Mouse (Mus musculus): ENCODE results near the gene Hells. TPM values are rescaled to one million over a fixed set of nuclear protein-coding genes. Genes with fewer than 3 reads are reported as not detected.

Hells gene
- polyA plus RNA-seq, 1 experiment: 2.2 TPM

DNA sequence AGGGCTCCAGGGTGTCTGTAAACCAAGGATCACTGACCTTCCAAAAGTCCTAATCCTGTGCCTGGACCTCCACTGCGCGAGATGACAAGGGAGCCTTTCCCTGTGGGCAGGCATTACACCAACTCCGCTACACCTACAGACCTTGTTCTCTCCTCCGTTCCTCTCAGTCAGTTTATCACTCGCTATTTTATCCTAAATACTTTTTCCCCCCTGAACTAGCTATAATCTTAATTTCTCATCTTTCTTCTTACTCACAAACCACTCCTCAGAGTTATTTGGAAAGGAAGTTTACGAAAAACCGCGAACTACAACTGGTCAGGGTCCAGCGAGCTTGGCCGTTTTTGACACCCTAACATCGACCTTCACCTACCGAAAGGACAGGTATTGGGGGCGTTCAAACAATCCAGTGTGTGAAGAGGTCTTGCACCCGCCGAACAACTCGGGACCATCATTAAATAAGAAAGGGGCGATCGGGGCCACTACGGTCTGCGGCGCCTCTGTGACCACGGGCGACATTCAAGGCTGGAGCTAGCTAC, 395 bp upstream of the Hells start:
- TF ChIP-seq CTCF (IDR thresholded peaks at IDR 0.05; ENCODE audit: extremely low read depth, insufficient read depth, low read length) (no peak), POLR2A (IDR thresholded peaks at IDR 0.05; ENCODE audit: extremely low read depth, insufficient read depth, low read length) (no peak)
- peak overlapping the region; percentile 53 for H3K4me3 ChIP-seq (ENCODE audit: insufficient read depth, low read length)
- H3K27ac ChIP-seq (ENCODE audit: insufficient read depth, low read length): no peak overlapping the region
- H3K4me1 ChIP-seq (ENCODE audit: control insufficient read depth, insufficient read depth, low read length): peaks cover 2% of the 10 kb centered on the region; the same call in 1 of the 2 replicates

- Histone ChIP-seq H3K27ac (ENCODE audit: insufficient read depth, low read length) (no peak overlapping the region), H3K4me3 (ENCODE audit: insufficient read depth, low read length) (peak overlapping the region; percentile 53; the same call in 1 of the 2 replicates), H3K4me1 (ENCODE audit: control insufficient read depth, insufficient read depth, low read length) (peaks cover 2% of the 10 kb centered on the region; the same call in 1 of the 2 replicates)
- TF ChIP-seq POLR2A (IDR thresholded peaks at IDR 0.05; ENCODE audit: extremely low read depth, insufficient read depth, low read length): no peak
- no peak for TF ChIP-seq CTCF (IDR thresholded peaks at IDR 0.05; ENCODE audit: extremely low read depth, insufficient read depth, low read length)
Measured at GRCm38 (mm10) chr19:38931566-38931890, 813 bp downstream of the Hells start.

GRCm38 (mm10) chr19:38944590-38945307, 14.0 kb downstream of the Hells start:
- H3K4me1 ChIP-seq (ENCODE audit: control insufficient read depth, insufficient read depth, low read length): no peaks in the 10 kb centered on the region
- TF ChIP-seq CTCF (IDR thresholded peaks at IDR 0.05; ENCODE audit: extremely low read depth, insufficient read depth, low read length) (no peak), POLR2A (IDR thresholded peaks at IDR 0.05; ENCODE audit: extremely low read depth, insufficient read depth, low read length) (no peak)
- no peak overlapping the region for H3K4me3 ChIP-seq (ENCODE audit: insufficient read depth, low read length)
- no peak overlapping the region for H3K27ac ChIP-seq (ENCODE audit: insufficient read depth, low read length)

- no peak for TF ChIP-seq CTCF (IDR thresholded peaks at IDR 0.05; ENCODE audit: extremely low read depth, insufficient read depth, low read length)
- no peak for TF ChIP-seq POLR2A (IDR thresholded peaks at IDR 0.05; ENCODE audit: extremely low read depth, insufficient read depth, low read length)
- Histone ChIP-seq H3K4me1 (ENCODE audit: control insufficient read depth, insufficient read depth, low read length) (no peaks in the 10 kb centered on the region), H3K4me3 (ENCODE audit: insufficient read depth, low read length) (no peak overlapping the region), H3K27ac (ENCODE audit: insufficient read depth, low read length) (no peak overlapping the region)
Measured at GRCm38 (mm10) chr19:38970741-38971140, 40.0 kb downstream of the Hells start.

GRCm38 (mm10) chr19:38972581-38972980, 41.9 kb downstream of the Hells start:
- no peak overlapping the region for H3K27ac ChIP-seq (ENCODE audit: insufficient read depth, low read length)
- H3K4me3 ChIP-seq (ENCODE audit: insufficient read depth, low read length): no peak overlapping the region
- TF ChIP-seq POLR2A (IDR thresholded peaks at IDR 0.05; ENCODE audit: extremely low read depth, insufficient read depth, low read length): no peak
- no peak for TF ChIP-seq CTCF (IDR thresholded peaks at IDR 0.05; ENCODE audit: extremely low read depth, insufficient read depth, low read length)
- H3K4me1 ChIP-seq (ENCODE audit: control insufficient read depth, insufficient read depth, low read length): no peaks in the 10 kb centered on the region

GRCm38 (mm10) chr19:38973666-38974065, 43.0 kb downstream of the Hells start:
- TF ChIP-seq POLR2A (IDR thresholded peaks at IDR 0.05; ENCODE audit: extremely low read depth, insufficient read depth, low read length): no peak
- H3K4me1 ChIP-seq (ENCODE audit: control insufficient read depth, insufficient read depth, low read length): no peaks in the 10 kb centered on the region

DNA sequence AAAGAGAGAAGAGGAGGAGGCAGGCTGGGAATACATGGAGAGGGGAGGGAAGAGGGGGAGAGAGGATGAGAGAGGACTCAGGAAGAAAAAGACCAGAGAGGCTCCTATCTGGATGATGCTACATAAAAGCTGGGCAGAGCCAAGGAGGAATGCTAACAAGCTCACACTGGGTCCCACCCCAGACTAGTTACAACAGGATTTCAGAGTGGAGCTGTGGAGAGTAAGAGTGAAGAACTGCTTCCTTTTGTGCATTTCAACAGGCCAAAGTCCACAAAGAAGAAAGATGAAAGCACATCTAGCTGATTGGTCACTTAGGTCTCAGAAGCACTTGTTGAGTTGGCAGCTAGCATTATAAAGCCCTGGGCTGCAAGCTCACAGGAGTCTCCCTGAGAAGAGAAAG, 45.6 kb downstream of the Hells start:
- TF ChIP-seq CTCF (IDR thresholded peaks at IDR 0.05; ENCODE audit: extremely low read depth, insufficient read depth, low read length) (no peak), POLR2A (IDR thresholded peaks at IDR 0.05; ENCODE audit: extremely low read depth, insufficient read depth, low read length) (no peak)
- Histone ChIP-seq H3K4me3 (ENCODE audit: insufficient read depth, low read length) (no peak overlapping the region), H3K27ac (ENCODE audit: insufficient read depth, low read length) (no peak overlapping the region), H3K4me1 (ENCODE audit: control insufficient read depth, insufficient read depth, low read length) (no peaks in the 10 kb centered on the region)

More at GRCm38 (mm10) chr19:38973666-38974065, 43.0 kb downstream of the Hells start:
- Histone ChIP-seq H3K27ac (ENCODE audit: insufficient read depth, low read length) (no peak overlapping the region), H3K4me3 (ENCODE audit: insufficient read depth, low read length) (no peak overlapping the region)

GRCm38 (mm10) chr19:38981966-38982365, 51.3 kb downstream of the Hells start:
- Histone ChIP-seq H3K4me1 (ENCODE audit: control insufficient read depth, insufficient read depth, low read length) (no peaks in the 10 kb centered on the region), H3K4me3 (ENCODE audit: insufficient read depth, low read length) (no peak overlapping the region), H3K27ac (ENCODE audit: insufficient read depth, low read length) (no peak overlapping the region)
- TF ChIP-seq CTCF (IDR thresholded peaks at IDR 0.05; ENCODE audit: extremely low read depth, insufficient read depth, low read length) (peak; percentile 58; the same call in 1 of the 2 replicates), POLR2A (IDR thresholded peaks at IDR 0.05; ENCODE audit: extremely low read depth, insufficient read depth, low read length) (no peak)

DNA sequence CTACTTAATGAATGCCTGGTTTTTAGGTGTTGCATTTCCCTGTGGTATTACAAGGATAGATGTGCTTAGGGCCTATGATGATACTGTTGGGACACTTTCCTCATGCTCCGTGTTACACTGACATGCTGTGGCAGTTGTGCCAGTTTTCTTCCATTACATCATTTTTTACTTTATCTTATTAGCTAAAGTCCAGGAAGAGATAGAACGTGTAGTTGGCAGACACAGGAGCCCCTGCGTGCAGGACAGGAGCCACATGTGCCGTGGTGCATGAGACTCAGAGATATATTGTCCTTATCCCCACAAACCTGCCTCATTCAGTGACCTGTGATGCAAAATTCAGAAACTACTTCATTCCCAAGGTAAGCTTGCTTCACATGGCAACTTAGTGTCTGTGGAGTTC, 67.5 kb downstream of the Hells start:
- TF ChIP-seq POLR2A (IDR thresholded peaks at IDR 0.05; ENCODE audit: extremely low read depth, insufficient read depth, low read length) (no peak), CTCF (IDR thresholded peaks at IDR 0.05; ENCODE audit: extremely low read depth, insufficient read depth, low read length) (no peak)
- H3K4me1 ChIP-seq (ENCODE audit: control insufficient read depth, insufficient read depth, low read length): no peaks in the 10 kb centered on the region

GRCm38 (mm10) chr19:38998676-38999075, 68.0 kb downstream of the Hells start:
- Histone ChIP-seq H3K27ac (ENCODE audit: insufficient read depth, low read length) (no peak overlapping the region), H3K4me3 (ENCODE audit: insufficient read depth, low read length) (no peak overlapping the region), H3K4me1 (ENCODE audit: control insufficient read depth, insufficient read depth, low read length) (no peaks in the 10 kb centered on the region)
- TF ChIP-seq CTCF (IDR thresholded peaks at IDR 0.05; ENCODE audit: extremely low read depth, insufficient read depth, low read length) (no peak), POLR2A (IDR thresholded peaks at IDR 0.05; ENCODE audit: extremely low read depth, insufficient read depth, low read length) (no peak)

More for the DNA sequence above, 67.5 kb downstream of the Hells start:
- no peak overlapping the region for H3K4me3 ChIP-seq (ENCODE audit: insufficient read depth, low read length)
- no peak overlapping the region for H3K27ac ChIP-seq (ENCODE audit: insufficient read depth, low read length)
